Mouse (Mus musculus) liver, postnatal 0 days (tissue): ENCODE measurements at regions not wholly inside any gene's neighbourhood (a gene's known extent, or its start where the extent isn't known, plus 50 kb on each side); places are given as distances from the start of the nearest gene placed in this dataset.

Source experiments
- CTCF ChIP-seq: sonication (generic); IDR thresholded peaks from 2 replicates; pipeline ENCODE4 v1.5.1; 2016; ENCODE audit warnings: antibody characterized with exemption, low read depth
- EP300 ChIP-seq: IDR thresholded peaks from 2 replicates; pipeline ENCODE4 v1.6.1; 2016; ENCODE audit warnings: antibody characterized with exemption, low read depth, mild to moderate bottlenecking

- TF ChIP-seq CTCF, result no peak
- no peak for TF ChIP-seq EP300
Measured at GRCm38 (mm10) chr4:142460468-142461086, 221.4 kb upstream of the Kazn start.
